Mouse (Mus musculus) stomach, postnatal 0 days (tissue): Measurements from ENCODE around the gene D430019H16Rik.

Source experiments
- CTCF ChIP-seq: IDR thresholded peaks from 2 replicates; pipeline ENCODE4 v1.5.1; 2016; ENCODE audit warnings: antibody characterized with exemption, low read depth, mild to moderate bottlenecking, moderate library complexity
- EP300 ChIP-seq: optimal IDR thresholded peaks from 2 replicates; pipeline ENCODE3; 2016; ENCODE audit warnings: antibody characterized with exemption

DNA sequence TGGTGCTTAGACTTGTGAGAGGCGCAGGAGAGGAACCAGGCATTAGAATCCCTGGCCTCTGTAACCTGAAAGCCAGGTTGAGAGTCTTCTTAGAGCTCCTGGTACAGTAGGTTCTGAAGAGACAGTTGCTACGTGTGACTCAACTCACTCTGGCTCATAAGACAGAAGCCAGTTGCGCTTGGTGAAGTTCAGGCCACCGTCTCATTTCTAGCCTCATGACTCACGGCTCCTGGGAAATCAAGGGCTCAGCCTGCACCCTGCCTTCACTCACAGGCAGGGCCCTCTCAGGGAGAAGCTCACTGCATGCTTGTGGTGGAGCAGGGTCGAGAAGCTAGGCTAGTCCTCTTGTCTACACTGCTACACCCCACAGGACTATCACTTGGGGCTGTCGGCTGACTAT, 27.1 kb upstream of the D430019H16Rik start:
- TF ChIP-seq CTCF (no peak), EP300 (no peak)
